Comparison of ENCODE assay signal across 10 mouse cellular contexts in the genomic region with DNA sequence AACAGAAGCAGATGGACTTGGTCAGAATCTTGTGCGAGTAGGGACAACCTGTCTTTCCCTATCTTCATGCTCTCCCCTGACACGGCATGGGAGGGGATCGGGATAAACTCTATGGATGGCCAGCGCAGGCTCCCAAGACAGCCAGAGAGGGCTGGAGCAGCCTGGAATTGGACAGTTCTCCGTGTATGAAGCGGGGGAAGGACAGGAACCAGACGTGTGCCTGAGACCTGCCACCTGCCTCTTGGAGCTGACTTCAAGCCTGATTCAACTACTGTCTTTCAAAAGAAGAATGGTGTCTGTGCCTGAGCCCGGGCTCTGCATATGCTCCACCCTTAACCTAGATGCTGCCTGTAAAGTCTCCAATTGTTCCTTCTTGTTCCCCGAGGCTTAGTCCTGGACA. TPM values are rescaled to one million over a fixed set of nuclear protein-coding genes. Genes with fewer than 3 reads are reported as not detected.
DNase-seq lines count a peak whose midpoint lies in the region; ATAC-seq and TF ChIP-seq lines count a peak whose summit lies in the region.
"Had no signal": no experiment of that assay in that cellular context is flagged by ENCODE, and none has a peak within 500 bp of the region (broad histone marks: within the 10 kb centered on the region; RNA-seq: fewer than 3 reads in every experiment).

No protein-coding gene starts in this region.

- no peak for TF ChIP-seq POLR2A in limb, embryonic 14.5 days (IDR thresholded peaks at IDR 0.05; ENCODE audit: borderline replicate concordance, extremely low read depth, insufficient read depth, insufficient read length)

- H3K27ac ChIP-seq in hindbrain, embryonic 13.5 days, result 0 out of 2 replicates have a peak overlapping the region, but pooled peaks have one; percentile 8
- H3K27ac ChIP-seq in hindbrain, embryonic 16.5 days (ENCODE audit: low read depth, low read length), result no peak overlapping the region
- H3K27ac ChIP-seq in stomach, embryonic 14.5 days (ENCODE audit: low read length), result peak overlapping the region; percentile 21; the same call in 1 of the 2 replicates
- H3K27ac ChIP-seq in stomach, postnatal 0 days (replicated peaks), result no peak overlapping the region
- H3K27ac ChIP-seq in limb, embryonic 14.5 days (replicated peaks; ENCODE audit: low read depth, low read length), result peak overlapping the region; percentile 45; the same call in 1 of the 2 replicates
- H3K27ac ChIP-seq: hindbrain, embryonic 15.5 days had no signal

- no peak for TF ChIP-seq EP300 in stomach, postnatal 0 days (optimal IDR thresholded peaks at IDR 0.05)

- peaks cover 39% of the 10 kb centered on the region for H3K36me3 ChIP-seq in hindbrain, embryonic 13.5 days
- H3K36me3 ChIP-seq in hindbrain, embryonic 16.5 days (ENCODE audit: control insufficient read depth, insufficient read depth, low read length), result no peaks in the 10 kb centered on the region
- no peaks in the 10 kb centered on the region; the same call in 1 of the 2 replicates for H3K36me3 ChIP-seq in stomach, embryonic 14.5 days (ENCODE audit: control insufficient read depth, insufficient read depth, low read length)
- H3K36me3 ChIP-seq in stomach, postnatal 0 days (ENCODE audit: control insufficient read depth, insufficient read depth, low read length), result no peaks in the 10 kb centered on the region
- H3K36me3 ChIP-seq in limb, embryonic 14.5 days (ENCODE audit: control insufficient read depth, insufficient read depth, low read length), result peaks cover 31% of the 10 kb centered on the region
- H3K36me3 ChIP-seq: hindbrain, embryonic 15.5 days had no signal

- no peak overlapping the region for H3K4me2 ChIP-seq in hindbrain, embryonic 13.5 days
- H3K4me2 ChIP-seq in hindbrain, embryonic 16.5 days (ENCODE audit: low read length), result no peak overlapping the region
- 0 out of 2 replicates have a peak overlapping the region, but pooled peaks have one; percentile 5 for H3K4me2 ChIP-seq in stomach, embryonic 14.5 days (replicated peaks; ENCODE audit: low read depth, low read length)
- no peak overlapping the region for H3K4me2 ChIP-seq in stomach, postnatal 0 days (replicated peaks; ENCODE audit: low read depth)
- no peak overlapping the region for H3K4me2 ChIP-seq in limb, embryonic 14.5 days (replicated peaks; ENCODE audit: low read depth, low read length, severe bottlenecking)
- H3K4me2 ChIP-seq: hindbrain, embryonic 15.5 days had no signal

- no peak for ATAC-seq in hindbrain, embryonic 13.5 days (ENCODE audit: low FRiP score)
- no peak for ATAC-seq in hindbrain, embryonic 16.5 days
- no peak for ATAC-seq in stomach, embryonic 14.5 days (ENCODE audit: insufficient number of reproducible peaks, insufficient read depth, low FRiP score, low read depth)
- ATAC-seq in stomach, postnatal 0 days (ENCODE audit: low FRiP score, low TSS enrichment), result no peak
- ATAC-seq in limb, embryonic 14.5 days (ENCODE audit: low FRiP score, low read depth), result no peak

- peaks cover 38% of the 10 kb centered on the region for H3K4me1 ChIP-seq in hindbrain, embryonic 13.5 days (replicated peaks)
- peaks cover 13% of the 10 kb centered on the region for H3K4me1 ChIP-seq in hindbrain, embryonic 16.5 days (ENCODE audit: control insufficient read depth, insufficient read depth, low read depth, low read length)
- peaks cover 35% of the 10 kb centered on the region for H3K4me1 ChIP-seq in stomach, embryonic 14.5 days (ENCODE audit: control insufficient read depth, insufficient read depth, low read length)
- peaks cover 3% of the 10 kb centered on the region; the same call in 1 of the 2 replicates for H3K4me1 ChIP-seq in stomach, postnatal 0 days (replicated peaks; ENCODE audit: control insufficient read depth, insufficient read depth)
- peaks cover 18% of the 10 kb centered on the region for H3K4me1 ChIP-seq in limb, embryonic 14.5 days (ENCODE audit: control insufficient read depth, insufficient read depth, low read length)

- WGBS in hindbrain, embryonic 13.5 days, result 77% methylated on average over 9 of the region's 9 CpGs
- 79% methylated on average over 9 of the region's 9 CpGs for WGBS in hindbrain, embryonic 16.5 days
- WGBS in stomach, embryonic 14.5 days, result 28% methylated on average over 9 of the region's 9 CpGs
- WGBS in stomach, postnatal 0 days, result 38% methylated on average over 9 of the region's 9 CpGs
- 64% methylated on average over 9 of the region's 9 CpGs for WGBS in limb, embryonic 14.5 days

- peak overlapping the region; percentile 46 for H3K9ac ChIP-seq in hindbrain, embryonic 13.5 days
- H3K9ac ChIP-seq in hindbrain, embryonic 16.5 days (ENCODE audit: low read depth, low read length), result no peak overlapping the region
- no peak overlapping the region for H3K9ac ChIP-seq in stomach, embryonic 14.5 days (replicated peaks; ENCODE audit: low read depth, low read length)
- no peak overlapping the region for H3K9ac ChIP-seq in stomach, postnatal 0 days (ENCODE audit: low read length)
- no peak overlapping the region for H3K9ac ChIP-seq in limb, embryonic 14.5 days (ENCODE audit: low read depth, low read length, severe bottlenecking)
- H3K9ac ChIP-seq: hindbrain, embryonic 15.5 days had no signal

- no peak overlapping the region for H3K4me3 ChIP-seq in hindbrain, embryonic 13.5 days
- H3K4me3 ChIP-seq in hindbrain, embryonic 16.5 days (ENCODE audit: low read length), result no peak overlapping the region
- no peak overlapping the region for H3K4me3 ChIP-seq in stomach, embryonic 14.5 days (ENCODE audit: low read depth, low read length)
- no peak overlapping the region for H3K4me3 ChIP-seq in stomach, postnatal 0 days (ENCODE audit: low read depth, low read length)
- no peak overlapping the region for H3K4me3 ChIP-seq in limb, embryonic 14.5 days (replicated peaks; ENCODE audit: low read length)
- H3K4me3 ChIP-seq: hindbrain, embryonic 15.5 days had no signal

- no peaks in the 10 kb centered on the region for H3K27me3 ChIP-seq in hindbrain, embryonic 13.5 days
- no peaks in the 10 kb centered on the region for H3K27me3 ChIP-seq in hindbrain, embryonic 16.5 days (replicated peaks; ENCODE audit: control insufficient read depth, insufficient read depth, low read length)
- no peaks in the 10 kb centered on the region for H3K27me3 ChIP-seq in stomach, embryonic 14.5 days (ENCODE audit: control insufficient read depth, insufficient read depth, low read length)
- H3K27me3 ChIP-seq in stomach, postnatal 0 days (ENCODE audit: control insufficient read depth, insufficient read depth, low read length), result no peaks in the 10 kb centered on the region
- no peaks in the 10 kb centered on the region for H3K27me3 ChIP-seq in limb, embryonic 14.5 days (ENCODE audit: control insufficient read depth, insufficient read depth, low read length)
- H3K27me3 ChIP-seq: hindbrain, embryonic 15.5 days had no signal

- no peak for DNase-seq in stomach, postnatal 0 days (ENCODE audit: low spot score)
- DNase-seq in limb, embryonic 14.5 days (ENCODE audit: low spot score), result no peak
- DNase-seq in frontal cortex, postnatal 36 days (ENCODE audit: low spot score in 2 of 2), result no peak
- no peak for DNase-seq in left cerebral cortex, adult 11 months (ENCODE audit: low spot score)
- no peak for DNase-seq in cerebellum, adult 18-20 months
- DNase-seq: adrenal gland, postnatal 10 days had no signal

- no peak for TF ChIP-seq CTCF in stomach, postnatal 0 days (IDR thresholded peaks at IDR 0.05; ENCODE audit: low read depth)

- no peaks in the 10 kb centered on the region for H3K9me3 ChIP-seq in hindbrain, embryonic 13.5 days
- no peaks in the 10 kb centered on the region for H3K9me3 ChIP-seq in hindbrain, embryonic 16.5 days (ENCODE audit: control insufficient read depth, low read length)
- H3K9me3 ChIP-seq in stomach, embryonic 14.5 days (ENCODE audit: control insufficient read depth, low read depth, low read length), result no peaks in the 10 kb centered on the region
- no peaks in the 10 kb centered on the region for H3K9me3 ChIP-seq in stomach, postnatal 0 days (ENCODE audit: control insufficient read depth, low read length)
- no peaks in the 10 kb centered on the region for H3K9me3 ChIP-seq in limb, embryonic 14.5 days (ENCODE audit: control insufficient read depth, low read length)
- H3K9me3 ChIP-seq: hindbrain, embryonic 15.5 days had no signal

RNA-seq across cellular contexts. Expression of gene Zfp523, which starts 4.2 kb away (rescaled TPM):
- 40.2 and 41.6 TPM in 2 replicates for polyA plus RNA-seq in hindbrain, embryonic 13.5 days (2015; fragmentation: Nextera tagmentation; extraction: Ambion mirVana)
- polyA plus RNA-seq in hindbrain, embryonic 16.5 days (2015; fragmentation: Nextera tagmentation; extraction: Ambion mirVana), result 43.0 and 44.6 TPM in 2 replicates
- 32.5 and 37.3 TPM in 2 replicates for polyA plus RNA-seq in stomach, embryonic 14.5 days (2014; fragmentation: Nextera tagmentation; extraction: Ambion mirVana)
- polyA plus RNA-seq in stomach, postnatal 0 days (2015; fragmentation: Nextera tagmentation; extraction: Ambion mirVana), result 17.2 and 18.1 TPM in 2 replicates
- 79.1 and 97.1 TPM in 2 replicates for polyA plus RNA-seq in limb, embryonic 14.5 days (2012; rRNA removed)
- 37.5 and 37.7 TPM in 2 replicates for polyA plus RNA-seq in limb, embryonic 14.5 days (2014; fragmentation: Nextera tagmentation; extraction: Ambion mirVana)

RNA-seq across cellular contexts. Expression of gene Scube3, which starts 30.7 kb away (rescaled TPM):
- 5.1 and 5.7 TPM in 2 replicates for polyA plus RNA-seq in hindbrain, embryonic 13.5 days (2015; fragmentation: Nextera tagmentation; extraction: Ambion mirVana)
- polyA plus RNA-seq in hindbrain, embryonic 16.5 days (2015; fragmentation: Nextera tagmentation; extraction: Ambion mirVana), result 3.0 and 3.6 TPM in 2 replicates
- polyA plus RNA-seq in stomach, embryonic 14.5 days (2014; fragmentation: Nextera tagmentation; extraction: Ambion mirVana), result 3.3 and 4.8 TPM in 2 replicates
- polyA plus RNA-seq in stomach, postnatal 0 days (2015; fragmentation: Nextera tagmentation; extraction: Ambion mirVana), result 0.48 and 0.64 TPM in 2 replicates
- polyA plus RNA-seq in limb, embryonic 14.5 days (2012; rRNA removed), result 31.6 and 38.9 TPM in 2 replicates
- 10.5 and 11.3 TPM in 2 replicates for polyA plus RNA-seq in limb, embryonic 14.5 days (2014; fragmentation: Nextera tagmentation; extraction: Ambion mirVana)

RNA-seq across cellular contexts. Expression of gene Def6, which starts 34.9 kb away (rescaled TPM):
- 5.8 and 6.6 TPM in 2 replicates for polyA plus RNA-seq in hindbrain, embryonic 13.5 days (2015; fragmentation: Nextera tagmentation; extraction: Ambion mirVana)
- polyA plus RNA-seq in hindbrain, embryonic 16.5 days (2015; fragmentation: Nextera tagmentation; extraction: Ambion mirVana), result 5.8 and 7.0 TPM in 2 replicates
- 4.1 and 4.3 TPM in 2 replicates for polyA plus RNA-seq in stomach, embryonic 14.5 days (2014; fragmentation: Nextera tagmentation; extraction: Ambion mirVana)
- 11.4 and 12.0 TPM in 2 replicates for polyA plus RNA-seq in stomach, postnatal 0 days (2015; fragmentation: Nextera tagmentation; extraction: Ambion mirVana)
- 14.6 and 15.5 TPM in 2 replicates for polyA plus RNA-seq in limb, embryonic 14.5 days (2012; rRNA removed)
- 10.0 and 12.7 TPM in 2 replicates for polyA plus RNA-seq in limb, embryonic 14.5 days (2014; fragmentation: Nextera tagmentation; extraction: Ambion mirVana)

RNA-seq across cellular contexts. Expression of gene Ppard, which starts 59.8 kb away (rescaled TPM):
- 1.5 and 2.1 TPM in 2 replicates for polyA plus RNA-seq in hindbrain, embryonic 13.5 days (2015; fragmentation: Nextera tagmentation; extraction: Ambion mirVana)
- 1.1 TPM in 2 replicates for polyA plus RNA-seq in hindbrain, embryonic 16.5 days (2015; fragmentation: Nextera tagmentation; extraction: Ambion mirVana)
- 3.4 TPM in 2 replicates for polyA plus RNA-seq in stomach, embryonic 14.5 days (2014; fragmentation: Nextera tagmentation; extraction: Ambion mirVana)
- 3.1 and 3.4 TPM in 2 replicates for polyA plus RNA-seq in stomach, postnatal 0 days (2015; fragmentation: Nextera tagmentation; extraction: Ambion mirVana)
- polyA plus RNA-seq in limb, embryonic 14.5 days (2012; rRNA removed), result 29.2 and 37.9 TPM in 2 replicates
- polyA plus RNA-seq in limb, embryonic 14.5 days (2014; fragmentation: Nextera tagmentation; extraction: Ambion mirVana), result 3.7 and 4.2 TPM in 2 replicates

Comparison
In these comparisons a context has a peak if more than half of its experiments do, and no peak if none do; other contexts are left out.
1. H3K27ac ChIP-seq: peak in hindbrain, embryonic 13.5 days (single experiment), stomach, embryonic 14.5 days (single experiment) and limb, embryonic 14.5 days (single experiment); none in hindbrain, embryonic 16.5 days (single experiment) and stomach, postnatal 0 days (single experiment).